Mouse (Mus musculus): ENCODE measurements at regions not wholly inside any gene's neighbourhood (a gene's known extent, or its start where the extent isn't known, plus 50 kb on each side); places are given as distances from the start of the nearest gene placed in this dataset.

DNA sequence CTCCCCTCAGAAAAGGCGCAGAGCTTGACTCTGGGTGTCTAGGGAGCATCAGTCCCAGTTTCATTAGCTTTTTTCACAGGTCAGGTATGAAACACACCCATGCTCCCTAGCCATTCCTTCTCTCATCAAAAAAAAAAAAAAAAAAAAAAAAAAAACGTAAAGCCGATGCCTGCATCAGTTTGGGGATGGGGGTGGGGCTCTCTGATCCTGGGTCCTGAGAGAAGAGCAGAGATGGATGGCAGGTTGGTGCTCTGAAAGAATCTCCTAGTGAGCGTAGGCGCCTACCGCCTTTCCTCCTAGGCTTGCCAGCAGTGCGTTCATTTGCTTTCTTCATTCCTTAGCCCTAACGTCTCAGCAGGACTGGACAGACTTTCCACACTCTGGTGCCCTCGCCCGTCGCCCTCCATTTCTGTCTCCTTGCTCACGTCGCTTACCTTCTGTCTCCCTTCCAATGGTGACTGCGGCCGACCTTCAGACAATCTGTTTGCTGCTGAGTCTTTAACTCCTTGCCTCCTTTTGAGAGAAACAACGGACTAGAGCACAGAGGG lies 267.5 kb downstream of the Agtpbp1 start:
- H3K4me3 ChIP-seq (ENCODE audit: insufficient read depth, low read length): no peak overlapping the region
- no peak for TF ChIP-seq CTCF (IDR thresholded peaks at IDR 0.05; ENCODE audit: borderline replicate concordance, insufficient read depth, low read length)
- TF ChIP-seq POLR2A (IDR thresholded peaks at IDR 0.05; ENCODE audit: low read depth, low read length): no peak
- no peak overlapping the region for H3K27ac ChIP-seq (ENCODE audit: insufficient read depth, low read length)
- H3K4me1 ChIP-seq (ENCODE audit: control insufficient read depth, insufficient read depth, low read length): no peaks in the 10 kb centered on the region

DNA sequence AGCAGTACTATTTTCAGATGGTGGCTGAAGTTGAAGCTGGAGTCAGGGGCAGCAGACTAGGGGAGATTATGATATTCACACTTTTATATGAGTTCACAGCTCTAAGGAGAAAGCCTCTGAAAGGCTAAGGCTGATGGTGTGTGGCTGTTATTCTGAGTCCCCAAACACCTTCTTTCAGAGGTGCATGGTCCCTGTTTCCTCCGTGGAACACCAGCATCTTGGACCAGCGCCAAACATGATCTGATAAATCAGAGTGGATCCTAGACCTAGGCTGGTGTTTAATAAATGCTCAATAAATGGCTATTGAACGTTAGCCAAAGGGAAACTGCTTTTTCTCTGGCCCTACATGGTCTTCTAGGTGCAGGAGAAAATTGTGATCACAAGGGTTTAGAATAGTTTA lies 269.2 kb downstream of the Agtpbp1 start:
- no peak overlapping the region for H3K27ac ChIP-seq (ENCODE audit: insufficient read depth, low read length)
- H3K4me3 ChIP-seq (ENCODE audit: insufficient read depth, low read length): no peak overlapping the region
- no peaks in the 10 kb centered on the region for H3K4me1 ChIP-seq (ENCODE audit: control insufficient read depth, insufficient read depth, low read length)
- TF ChIP-seq POLR2A (IDR thresholded peaks at IDR 0.05; ENCODE audit: low read depth, low read length) (no peak), CTCF (IDR thresholded peaks at IDR 0.05; ENCODE audit: borderline replicate concordance, insufficient read depth, low read length) (no peak)

DNA sequence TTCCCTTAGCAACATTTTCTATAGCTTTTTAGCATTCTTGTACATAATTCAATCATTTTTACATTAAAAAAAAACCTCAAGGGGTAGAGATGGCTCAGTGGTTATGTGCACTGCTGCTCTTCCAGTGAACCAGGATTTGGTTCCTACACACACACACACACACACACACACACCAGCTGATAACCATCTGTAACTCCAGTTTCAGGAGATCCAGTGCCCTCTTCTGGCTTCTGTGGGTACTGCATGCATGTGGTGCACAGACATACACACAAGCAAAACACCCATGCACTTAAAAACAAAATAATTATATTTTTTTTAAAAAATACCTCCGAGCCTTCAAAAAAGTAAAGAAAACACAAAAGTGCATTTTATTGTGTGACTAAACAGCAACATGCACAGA lies 270.6 kb downstream of the Agtpbp1 start:
- TF ChIP-seq CTCF (IDR thresholded peaks at IDR 0.05; ENCODE audit: borderline replicate concordance, insufficient read depth, low read length): no peak
- no peak for TF ChIP-seq POLR2A (IDR thresholded peaks at IDR 0.05; ENCODE audit: low read depth, low read length)
- Histone ChIP-seq H3K4me3 (ENCODE audit: insufficient read depth, low read length) (no peak overlapping the region), H3K4me1 (ENCODE audit: control insufficient read depth, insufficient read depth, low read length) (no peaks in the 10 kb centered on the region), H3K27ac (ENCODE audit: insufficient read depth, low read length) (no peak overlapping the region)

DNA sequence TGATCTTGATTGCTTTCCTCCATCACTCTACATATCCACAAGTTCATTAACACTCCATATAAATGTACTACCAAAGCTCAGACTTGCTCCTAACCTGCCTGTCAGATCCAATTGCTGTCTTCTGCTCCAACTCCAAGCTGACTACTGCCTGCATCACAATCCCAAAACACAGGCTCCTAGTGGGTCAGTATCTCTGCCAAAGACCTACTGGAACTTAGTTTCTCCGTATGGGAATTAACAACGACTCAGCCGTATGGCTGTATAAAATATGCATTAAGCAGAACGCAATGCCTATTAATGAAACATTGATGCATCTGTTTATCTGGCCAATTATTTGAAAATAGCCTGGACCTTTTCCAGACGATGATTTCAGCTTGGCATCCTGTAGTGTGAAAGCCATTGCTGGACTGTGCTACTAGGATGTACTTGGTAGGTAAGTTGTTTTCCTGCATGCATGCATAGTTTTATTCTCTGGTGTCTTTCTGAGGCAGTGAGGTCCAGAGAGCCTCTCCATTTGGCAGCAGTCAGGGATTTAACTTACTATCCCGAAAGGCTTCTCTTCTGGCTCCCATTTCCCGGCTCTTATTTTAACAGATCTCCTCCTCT lies 271.2 kb downstream of the Agtpbp1 start:
- no peak overlapping the region for H3K27ac ChIP-seq (ENCODE audit: insufficient read depth, low read length)

DNA sequence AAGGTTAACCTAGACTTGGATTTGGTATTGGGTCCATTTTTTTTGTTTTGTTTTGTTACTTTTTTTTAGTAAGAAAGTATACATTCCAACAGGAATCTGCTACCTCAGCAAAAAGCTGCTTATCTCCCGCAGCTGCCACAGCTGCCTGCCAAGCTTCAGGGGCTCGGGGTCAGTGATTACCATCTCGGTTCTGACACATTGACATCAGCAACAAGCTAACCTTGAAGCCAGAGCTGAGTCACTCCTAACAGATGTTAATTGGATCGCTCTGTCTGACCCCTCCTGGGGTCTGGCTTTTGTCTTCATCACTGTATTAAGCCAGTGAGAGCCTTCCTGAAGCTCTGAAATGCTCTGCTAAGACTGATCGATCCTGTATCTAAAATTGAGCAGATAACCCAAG lies 292.1 kb downstream of the Agtpbp1 start:
- H3K4me3 ChIP-seq (ENCODE audit: insufficient read depth, low read length): no peak overlapping the region
- no peak for TF ChIP-seq CTCF (IDR thresholded peaks at IDR 0.05; ENCODE audit: borderline replicate concordance, insufficient read depth, low read length)
- TF ChIP-seq POLR2A (IDR thresholded peaks at IDR 0.05; ENCODE audit: low read depth, low read length): no peak
- H3K4me1 ChIP-seq (ENCODE audit: control insufficient read depth, insufficient read depth, low read length): no peaks in the 10 kb centered on the region
- H3K27ac ChIP-seq (ENCODE audit: insufficient read depth, low read length): no peak overlapping the region

More for the DNA sequence above, 271.2 kb downstream of the Agtpbp1 start:
- TF ChIP-seq POLR2A (IDR thresholded peaks at IDR 0.05; ENCODE audit: low read depth, low read length): no peak
- no peak for TF ChIP-seq CTCF (IDR thresholded peaks at IDR 0.05; ENCODE audit: borderline replicate concordance, insufficient read depth, low read length)
- Histone ChIP-seq H3K4me1 (ENCODE audit: control insufficient read depth, insufficient read depth, low read length) (no peaks in the 10 kb centered on the region), H3K4me3 (ENCODE audit: insufficient read depth, low read length) (no peak overlapping the region)

DNA sequence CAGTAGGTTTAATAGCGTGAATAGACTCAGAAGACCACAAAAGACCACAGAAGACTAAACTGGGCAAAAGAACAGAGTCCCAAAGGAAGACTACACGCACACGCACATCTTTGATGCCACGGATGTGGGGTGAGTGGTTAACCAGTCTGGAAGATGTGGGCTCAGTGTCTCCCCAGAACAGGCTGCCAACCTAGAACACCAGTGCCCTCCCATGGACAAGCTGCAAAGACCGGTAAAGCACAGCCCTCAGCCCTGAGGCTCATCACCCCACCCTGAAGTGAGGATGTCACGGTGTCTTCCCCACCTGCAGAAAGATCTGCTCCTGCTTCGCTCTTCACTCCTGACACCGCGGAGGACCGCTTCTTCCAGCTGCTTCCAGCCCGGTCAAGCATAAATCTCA lies 295.9 kb downstream of the Agtpbp1 start:
- TF ChIP-seq CTCF (IDR thresholded peaks at IDR 0.05; ENCODE audit: borderline replicate concordance, insufficient read depth, low read length) (peak; percentile 38; the same call in 1 of the 2 replicates), POLR2A (IDR thresholded peaks at IDR 0.05; ENCODE audit: low read depth, low read length) (no peak)
- H3K4me1 ChIP-seq (ENCODE audit: control insufficient read depth, insufficient read depth, low read length): no peaks in the 10 kb centered on the region
- no peak overlapping the region for H3K27ac ChIP-seq (ENCODE audit: insufficient read depth, low read length)
- H3K4me3 ChIP-seq (ENCODE audit: insufficient read depth, low read length): no peak overlapping the region

DNA sequence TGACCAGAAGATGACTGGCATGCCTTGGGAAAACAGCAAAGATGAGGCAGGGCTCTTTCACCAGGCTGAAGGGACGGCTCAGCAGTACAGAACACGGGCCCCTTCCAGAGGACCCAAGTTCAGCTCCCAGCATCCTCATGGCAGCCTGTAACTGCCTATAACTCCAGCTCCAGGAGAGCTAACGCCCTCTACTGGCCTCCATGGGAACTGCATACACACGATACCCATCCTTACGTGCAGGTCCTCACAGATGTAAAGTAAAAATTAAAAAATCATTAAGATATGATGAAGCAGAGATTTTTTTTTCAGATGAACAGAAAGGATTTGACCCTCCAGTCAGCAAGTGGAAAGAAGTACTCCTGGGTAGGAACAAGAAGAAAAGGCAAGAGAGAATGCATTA lies 303.8 kb downstream of the Agtpbp1 start:
- Histone ChIP-seq H3K4me3 (ENCODE audit: insufficient read depth, low read length) (no peak overlapping the region), H3K27ac (ENCODE audit: insufficient read depth, low read length) (no peak overlapping the region), H3K4me1 (ENCODE audit: control insufficient read depth, insufficient read depth, low read length) (no peaks in the 10 kb centered on the region)
- TF ChIP-seq POLR2A (IDR thresholded peaks at IDR 0.05; ENCODE audit: low read depth, low read length): no peak
- no peak; the same call in 1 of the 2 replicates for TF ChIP-seq CTCF (IDR thresholded peaks at IDR 0.05; ENCODE audit: borderline replicate concordance, insufficient read depth, low read length)

DNA sequence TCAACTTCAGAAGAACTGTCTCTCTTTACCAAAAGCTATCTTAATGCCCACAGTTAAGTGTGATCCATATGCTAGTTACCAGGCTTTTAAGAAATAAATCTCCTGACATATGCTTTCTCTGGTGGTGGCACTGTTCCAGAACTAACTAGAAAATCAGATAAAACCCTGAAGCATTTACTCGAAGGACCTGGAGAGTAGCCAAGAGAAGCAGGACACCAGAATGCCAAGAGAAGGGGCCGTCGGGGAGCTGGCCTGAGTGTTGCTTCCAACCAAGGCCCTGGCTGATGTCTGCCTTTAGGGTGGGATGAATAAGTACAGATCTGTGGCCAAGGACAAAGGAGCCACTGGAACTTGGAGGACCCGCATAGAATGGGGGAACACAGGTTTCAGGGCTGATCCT lies 305.9 kb downstream of the Agtpbp1 start:
- no peaks in the 10 kb centered on the region for H3K4me1 ChIP-seq (ENCODE audit: control insufficient read depth, insufficient read depth, low read length)
- no peak overlapping the region for H3K4me3 ChIP-seq (ENCODE audit: insufficient read depth, low read length)
- H3K27ac ChIP-seq (ENCODE audit: insufficient read depth, low read length): no peak overlapping the region
- TF ChIP-seq POLR2A (IDR thresholded peaks at IDR 0.05; ENCODE audit: low read depth, low read length) (no peak), CTCF (IDR thresholded peaks at IDR 0.05; ENCODE audit: borderline replicate concordance, insufficient read depth, low read length) (no peak)

DNA sequence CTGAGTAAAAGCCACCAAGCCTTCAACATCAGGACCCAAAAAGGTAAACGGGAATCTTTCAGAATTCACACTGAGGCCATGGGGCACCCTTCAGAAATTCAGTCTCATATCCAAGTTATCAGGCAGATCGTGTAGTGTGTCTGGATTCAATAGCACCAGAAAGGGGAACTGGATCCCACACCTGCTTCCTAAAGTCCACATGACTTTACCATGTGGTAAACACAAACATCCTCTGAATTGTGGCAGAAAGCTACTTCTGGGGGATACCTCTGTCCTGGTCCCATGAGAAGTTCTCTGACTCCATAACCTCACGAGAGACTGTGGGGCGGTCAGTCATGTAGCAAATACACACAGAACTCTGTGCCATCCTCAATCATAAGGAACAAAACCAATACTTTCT lies 313.4 kb downstream of the Agtpbp1 start:
- TF ChIP-seq POLR2A (IDR thresholded peaks at IDR 0.05; ENCODE audit: low read depth, low read length) (no peak), CTCF (IDR thresholded peaks at IDR 0.05; ENCODE audit: borderline replicate concordance, insufficient read depth, low read length) (no peak)
- H3K4me3 ChIP-seq (ENCODE audit: insufficient read depth, low read length): no peak overlapping the region
- no peak overlapping the region for H3K27ac ChIP-seq (ENCODE audit: insufficient read depth, low read length)
- H3K4me1 ChIP-seq (ENCODE audit: control insufficient read depth, insufficient read depth, low read length): no peaks in the 10 kb centered on the region

DNA sequence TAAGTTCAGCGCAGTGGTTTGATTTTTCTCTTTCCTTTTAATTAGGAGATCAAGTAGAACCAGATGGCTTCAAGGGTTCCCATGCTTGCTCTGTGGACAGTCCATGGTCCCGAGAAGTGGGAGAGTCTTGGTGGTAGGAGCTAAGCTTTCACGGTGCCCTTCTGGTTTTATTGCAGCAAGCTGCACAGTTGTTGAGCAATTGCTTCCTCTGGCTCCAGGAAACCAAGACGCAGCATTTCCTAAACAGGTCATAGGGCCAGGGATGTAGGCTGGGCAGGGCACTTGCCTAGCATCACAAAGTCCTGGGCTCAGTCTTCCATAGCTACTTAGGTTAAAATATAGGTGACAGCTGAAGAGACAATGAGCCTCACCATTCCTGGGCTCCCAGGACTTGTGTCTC lies 318.2 kb downstream of the Agtpbp1 start:
- no peak overlapping the region for H3K4me3 ChIP-seq (ENCODE audit: insufficient read depth, low read length)
- H3K4me1 ChIP-seq (ENCODE audit: control insufficient read depth, insufficient read depth, low read length): peaks cover 3% of the 10 kb centered on the region; the same call in 1 of the 2 replicates
- H3K27ac ChIP-seq (ENCODE audit: insufficient read depth, low read length): no peak overlapping the region
- TF ChIP-seq POLR2A (IDR thresholded peaks at IDR 0.05; ENCODE audit: low read depth, low read length): no peak
